Mouse (Mus musculus): ENCODE measurements at regions not wholly inside any gene's neighbourhood (a gene's known extent, or its start where the extent isn't known, plus 50 kb on each side); places are given as distances from the start of the nearest gene placed in this dataset.

- Histone ChIP-seq H3K4me3 (replicated peaks in 1 of 3; ENCODE audit: low read depth in 2 of 3, low read length in 2 of 3, poor library complexity in 1 of 3) (no peak overlapping the region), H3K79me2 (replicated peaks; ENCODE audit: control insufficient read depth, extremely low read depth, insufficient read depth, poor library complexity, severe bottlenecking) (no peaks in the 10 kb centered on the region), H3K4me2 (ENCODE audit: insufficient read depth, low read depth, poor library complexity, severe bottlenecking) (no peak overlapping the region), H3K4me1 (ENCODE audit: control insufficient read depth in 1 of 2, insufficient read depth in 2 of 2) (no peaks in the 10 kb centered on the region), H3K36me3 (replicated peaks in 1 of 2; ENCODE audit: control insufficient read depth in 1 of 2, insufficient read depth in 1 of 2, low read length in 1 of 2) (no peaks in the 10 kb centered on the region), H3K9ac (ENCODE audit: insufficient read depth, low read depth) (no peak overlapping the region), H3K27me3 (replicated peaks) (no peaks in the 10 kb centered on the region), H3K9me3 (replicated peaks; ENCODE audit: low read length) (no peaks in the 10 kb centered on the region), H3K27ac (ENCODE audit: insufficient read depth, low read depth) (no peak overlapping the region)
- no peak for TF ChIP-seq ELF1 (IDR thresholded peaks at IDR 0.05; ENCODE audit: low read depth, low read length)
- no peak for TF ChIP-seq NELFE (IDR thresholded peaks at IDR 0.05; ENCODE audit: low read depth, low read length)
- no peak for TF ChIP-seq EP300 (IDR thresholded peaks at IDR 0.05; ENCODE audit: low read length)
- TF ChIP-seq ZMIZ1 (IDR thresholded peaks at IDR 0.05; ENCODE audit: low read depth, low read length), result no peak
- TF ChIP-seq USF2 (conservative IDR thresholded peaks at IDR 0.05; ENCODE audit: low read depth, low read length), result no peak
- TF ChIP-seq E2F4 (IDR thresholded peaks at IDR 0.05; ENCODE audit: insufficient replicate concordance, low read depth, low read length), result no peak
- TF ChIP-seq SIN3A (IDR thresholded peaks at IDR 0.05; ENCODE audit: low read length), result no peak
- TF ChIP-seq RCOR1 (conservative IDR thresholded peaks at IDR 0.05; ENCODE audit: low read depth, low read length), result no peak
- TF ChIP-seq KAT2A (IDR thresholded peaks at IDR 0.05; ENCODE audit: insufficient replicate concordance, low read length), result no peak
- no peak for TF ChIP-seq MXI1 (IDR thresholded peaks at IDR 0.05; ENCODE audit: low read depth, low read length)
- TF ChIP-seq GABPA (IDR thresholded peaks at IDR 0.05; ENCODE audit: insufficient replicate concordance, low read depth, low read length), result no peak
- no peak for TF ChIP-seq IRF4 (IDR thresholded peaks at IDR 0.05; ENCODE audit: low read depth, low read length)
- TF ChIP-seq UBTF (IDR thresholded peaks at IDR 0.05; ENCODE audit: low read depth, low read length), result no peak
- no peak for TF ChIP-seq JUND (conservative IDR thresholded peaks at IDR 0.05; ENCODE audit: low read depth, low read length)
- DNase-seq (ENCODE audit: extremely low read depth), result no peak
- dilution Hi-C loops (cut with MboI; ENCODE audit: extremely low pct_ligation_motif_present, extremely low pct_unique_long_range_greater_than_20kb, low sequenced_read_pairs) (no loop called here), in situ Hi-C loops (cut with MboI; ENCODE audit: low pct_ligation_motif_present, low pct_unique_long_range_greater_than_20kb, low sequenced_read_pairs) (no loop called here)
These were observed 130.1 kb upstream of the Btg1 start for GRCm38 (mm10) chr10:96486724-96487123.

GRCm38 (mm10) chr10:96493706-96494105 is 123.1 kb upstream of the Btg1 start:
- dilution Hi-C loops (cut with MboI; ENCODE audit: extremely low pct_ligation_motif_present, extremely low pct_unique_long_range_greater_than_20kb, low sequenced_read_pairs), result no loop called here

More at GRCm38 (mm10) chr10:96493706-96494105, 123.1 kb upstream of the Btg1 start:
- Histone ChIP-seq H3K36me3 (replicated peaks in 1 of 2; ENCODE audit: control insufficient read depth in 1 of 2, insufficient read depth in 1 of 2, low read length in 1 of 2) (no peaks in the 10 kb centered on the region), H3K4me2 (ENCODE audit: insufficient read depth, low read depth, poor library complexity, severe bottlenecking) (no peak overlapping the region), H3K27ac (ENCODE audit: insufficient read depth, low read depth) (no peak overlapping the region), H3K9ac (ENCODE audit: insufficient read depth, low read depth) (no peak overlapping the region), H3K9me3 (replicated peaks; ENCODE audit: low read length) (no peaks in the 10 kb centered on the region), H3K4me1 (ENCODE audit: control insufficient read depth in 1 of 2, insufficient read depth in 2 of 2) (no peaks in the 10 kb centered on the region), H3K4me3 (replicated peaks in 1 of 3; ENCODE audit: low read depth in 2 of 3, low read length in 2 of 3, poor library complexity in 1 of 3) (no peak overlapping the region), H3K79me2 (replicated peaks; ENCODE audit: control insufficient read depth, extremely low read depth, insufficient read depth, poor library complexity, severe bottlenecking) (no peaks in the 10 kb centered on the region), H3K27me3 (replicated peaks) (no peaks in the 10 kb centered on the region)
- no peak for DNase-seq (ENCODE audit: extremely low read depth)
- in situ Hi-C loops (cut with MboI; ENCODE audit: low pct_ligation_motif_present, low pct_unique_long_range_greater_than_20kb, low sequenced_read_pairs), result no loop called here
- no peak for TF ChIP-seq ZC3H11A (IDR thresholded peaks at IDR 0.05; ENCODE audit: low read depth, low read length)
- no peak for TF ChIP-seq ZMIZ1 (IDR thresholded peaks at IDR 0.05; ENCODE audit: low read depth, low read length)
- no peak for TF ChIP-seq SIN3A (IDR thresholded peaks at IDR 0.05; ENCODE audit: low read length)
- TF ChIP-seq POLR2A (IDR thresholded peaks at IDR 0.05; ENCODE audit: low read depth, low read length), result no peak
- no peak for TF ChIP-seq POLR2AphosphoS2 (IDR thresholded peaks at IDR 0.05; ENCODE audit: low read depth, low read length)
- no peak for TF ChIP-seq CHD2 (IDR thresholded peaks at IDR 0.05; ENCODE audit: low read length)
- TF ChIP-seq CTCF (conservative IDR thresholded peaks at IDR 0.05 in 1 of 2, IDR thresholded peaks at IDR 0.05 in 1 of 2; ENCODE audit: low read depth in 2 of 2, low read length in 2 of 2), result no peak
- TF ChIP-seq JUN (IDR thresholded peaks at IDR 0.05; ENCODE audit: insufficient read depth, low read depth, low read length), result no peak
- TF ChIP-seq RAD21 (IDR thresholded peaks at IDR 0.05; ENCODE audit: low read depth, low read length), result no peak
- TF ChIP-seq EP300 (IDR thresholded peaks at IDR 0.05; ENCODE audit: low read length), result no peak
- TF ChIP-seq MXI1 (IDR thresholded peaks at IDR 0.05; ENCODE audit: low read depth, low read length), result no peak
- TF ChIP-seq E2F4 (IDR thresholded peaks at IDR 0.05; ENCODE audit: insufficient replicate concordance, low read depth, low read length), result no peak
- no peak for TF ChIP-seq GABPA (IDR thresholded peaks at IDR 0.05; ENCODE audit: insufficient replicate concordance, low read depth, low read length)

Measured in CH12.LX (cell line).